Mouse (Mus musculus) lung, postnatal 0 days (tissue): ENCODE measurements around the gene Mpp3. TPM values are rescaled to one million over a fixed set of nuclear protein-coding genes. Genes with fewer than 3 reads are reported as not detected.
A peak's percentile ranks its signal among the peaks of the same experiment; 100 is the strongest.

ENCODE experiments used
- ATAC-seq: fragments of 200-750 bp; cut with Nextera tagmentation; 2 replicates; pipeline ENCODE4 v1.8.0; 2017; ENCODE audit warnings: moderate library complexity
- DNase-seq: peaks from one replicate; pipeline ENCODE4 v3.0.0-alpha.2; 2016; ENCODE audit warnings: low spot score
- H3K27ac ChIP-seq: fragments of 300-500 bp; sonication (generic); 2 replicates; pipeline ENCODE4 v1.5.1; 2014; ENCODE audit warnings: antibody characterized with exemption, mild to moderate bottlenecking, low read length, mixed read lengths
- H3K27me3 ChIP-seq: fragments of 300-500 bp; sonication (generic); replicated peaks from 2 replicates; pipeline ENCODE4 v1.6.1; 2014; ENCODE audit warnings: low read length, mixed read lengths; ENCODE audit not compliant: insufficient read depth
- H3K36me3 ChIP-seq: fragments of 300-500 bp; sonication (generic); 2 replicates; pipeline ENCODE4 v1.6.1; 2014; ENCODE audit warnings: low read length, mixed read lengths; ENCODE audit not compliant: insufficient read depth
- H3K4me1 ChIP-seq: fragments of 300-500 bp; sonication (generic); 2 replicates; pipeline ENCODE4 v1.6.1; 2014; ENCODE audit warnings: antibody characterized with exemption, low read depth, low read length, mixed read lengths; ENCODE audit not compliant: insufficient read depth
- H3K4me2 ChIP-seq: fragments of 300-500 bp; sonication (generic); replicated peaks from 2 replicates; pipeline ENCODE4 v1.6.1; 2014; ENCODE audit warnings: low read depth, mild to moderate bottlenecking, low read length, moderate library complexity, mixed read lengths
- H3K4me3 ChIP-seq: fragments of 300-500 bp; sonication (generic); 2 replicates; pipeline ENCODE4 v1.5.1; 2014; ENCODE audit warnings: low read depth, low read length
- H3K9ac ChIP-seq: fragments of 300-500 bp; sonication (generic); replicated peaks from 2 replicates; pipeline ENCODE4 v1.6.1; 2014; ENCODE audit warnings: low read depth, mild to moderate bottlenecking
- H3K9me3 ChIP-seq: fragments of 300-500 bp; sonication (generic); 2 replicates; pipeline ENCODE4 v1.6.1; 2016; ENCODE audit warnings: low read length, mixed read lengths
- CTCF ChIP-seq: IDR thresholded peaks from 2 replicates; pipeline ENCODE4 v1.5.1; 2016; ENCODE audit warnings: antibody characterized with exemption, mild to moderate bottlenecking
- EP300 ChIP-seq: IDR thresholded peaks from 2 replicates; pipeline ENCODE4 v1.6.1; 2016; ENCODE audit warnings: antibody characterized with exemption, mild to moderate bottlenecking, control low read depth
- WGBS: fragments of 180-500 bp; shearing (Covaris S2); extraction: QIAGEN DNeasy Blood & Tissue Kit; methylation state at CpG from one replicate; pipeline ENCODE4 v1.1.7; 2014; 5-methylcytosine and 5-hydroxymethylcytosine counted together
- polyA plus RNA-seq: library from polyadenylated mRNA; unstranded; fragments of >200 nt; fragmentation: Nextera tagmentation; extraction: Ambion mirVana; gene quantifications from 2 replicates; pipeline ENCODE4 v1.2.1, GENCODE M21; 2015

Mpp3 gene
- polyA plus RNA-seq, 1 experiment from 2014 or later: 2.2 TPM

- Histone ChIP-seq H3K27me3 (no peaks in the 10 kb centered on the region), H3K27ac (no peak overlapping the region), H3K4me1 (no peaks in the 10 kb centered on the region), H3K4me3 (peak overlapping the region; percentile 59), H3K9ac (no peak overlapping the region), H3K4me2 (peak overlapping the region; percentile 94), H3K9me3 (no peaks in the 10 kb centered on the region), H3K36me3 (no peaks in the 10 kb centered on the region)
- 8% methylated on average over 12 of the region's 12 CpGs for WGBS
- no peak for ATAC-seq
- DNase-seq: no peak
- TF ChIP-seq CTCF (0 out of 2 replicates have a peak, but pooled peaks have one; percentile 20), EP300 (no peak)
These were observed 772 bp downstream of the Mpp3 start for GRCm38 (mm10) chr11:102027361-102028017.

GRCm38 (mm10) chr11:102026694-102027360 lies 1.4 kb downstream of the Mpp3 start:
- WGBS: under 1% methylated on average over 48 of the region's 73 CpGs
- Histone ChIP-seq H3K9ac (0 out of 2 replicates have a peak overlapping the region, but pooled peaks have one; percentile 26), H3K9me3 (no peaks in the 10 kb centered on the region), H3K4me2 (peak overlapping the region; percentile 94), H3K4me3 (peak overlapping the region; percentile 59), H3K27me3 (no peaks in the 10 kb centered on the region), H3K27ac (no peak overlapping the region), H3K4me1 (no peaks in the 10 kb centered on the region), H3K36me3 (no peaks in the 10 kb centered on the region)
- ATAC-seq (peak; percentile 92), DNase-seq (peak; percentile 70)
- TF ChIP-seq EP300: no peak

DNA sequence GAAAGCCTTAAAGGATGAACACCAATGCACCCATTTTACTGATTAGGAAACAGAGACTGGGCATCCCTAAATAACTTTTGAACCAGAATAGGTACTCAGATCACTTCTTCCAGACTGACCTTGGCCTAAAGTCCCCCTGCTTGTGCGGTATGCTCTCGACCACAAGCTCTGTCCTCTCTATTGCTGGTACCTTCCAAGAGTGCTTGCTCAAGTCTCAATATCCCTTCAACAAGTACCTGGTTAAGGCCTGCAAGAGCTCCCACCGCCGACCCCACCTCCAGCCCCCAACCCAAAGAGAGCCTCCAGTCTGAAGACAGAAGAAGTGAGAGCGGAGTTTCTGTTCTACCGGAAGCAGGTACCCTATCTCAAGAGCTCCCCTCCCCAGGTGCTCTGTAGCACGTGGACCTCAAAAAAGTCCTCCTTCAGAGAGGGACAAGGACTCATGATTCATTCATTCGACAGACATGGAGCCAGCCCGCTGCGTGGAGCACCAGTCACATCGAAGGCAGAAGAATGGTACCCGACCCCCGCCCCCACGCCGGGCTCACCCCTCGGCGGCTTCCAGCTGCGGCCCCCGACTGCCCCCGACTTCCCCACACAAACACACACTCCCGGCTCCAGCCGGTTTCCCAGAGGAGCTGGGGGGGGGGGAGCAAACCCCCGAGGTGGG lies 2.1 kb downstream of the Mpp3 start:
- no peaks in the 10 kb centered on the region for H3K36me3 ChIP-seq
- ATAC-seq (peak; percentile 10; the same call in 1 of the 2 replicates), DNase-seq (peak; percentile 9)
- H3K9me3 ChIP-seq: no peaks in the 10 kb centered on the region
- H3K27ac ChIP-seq: no peak overlapping the region
- no peaks in the 10 kb centered on the region for H3K27me3 ChIP-seq
- 0 out of 2 replicates have a peak overlapping the region, but pooled peaks have one; percentile 26 for H3K9ac ChIP-seq
- H3K4me3 ChIP-seq: peak overlapping the region; percentile 59
- peak overlapping the region; percentile 94 for H3K4me2 ChIP-seq
- TF ChIP-seq CTCF (no peak), EP300 (no peak)
- WGBS: 7% methylated on average over 23 of the region's 23 CpGs
- H3K4me1 ChIP-seq: no peaks in the 10 kb centered on the region

GRCm38 (mm10) chr11:102025354-102025753 lies 2.9 kb downstream of the Mpp3 start:
- Histone ChIP-seq H3K27ac (no peak overlapping the region), H3K36me3 (no peaks in the 10 kb centered on the region), H3K4me1 (no peaks in the 10 kb centered on the region), H3K27me3 (no peaks in the 10 kb centered on the region), H3K9me3 (no peaks in the 10 kb centered on the region), H3K9ac (no peak overlapping the region), H3K4me3 (no peak overlapping the region), H3K4me2 (peak overlapping the region; percentile 94; the same call in 1 of the 2 replicates)
- 54% methylated on average over 7 of the region's 7 CpGs for WGBS
- DNase-seq: no peak
- ATAC-seq: no peak
- TF ChIP-seq CTCF (no peak), EP300 (no peak)

DNA sequence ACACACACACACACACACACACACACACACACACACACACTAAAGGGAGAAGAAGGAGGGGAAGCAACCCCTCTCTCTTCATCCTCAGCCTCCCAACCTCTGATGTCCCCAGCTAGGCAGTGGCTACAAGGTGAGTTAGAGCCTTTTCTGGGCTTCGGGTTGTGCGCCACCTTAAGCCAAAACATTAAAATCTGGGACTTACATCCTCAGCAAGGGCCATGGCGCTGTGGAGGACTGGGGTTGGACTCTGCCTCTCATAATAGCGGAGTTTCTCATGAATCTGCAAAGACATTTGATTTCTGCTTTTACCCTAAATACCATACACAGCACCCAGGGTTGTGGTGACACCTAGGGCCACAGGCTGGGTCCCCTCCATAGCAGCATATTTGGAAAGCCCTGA lies 3.4 kb downstream of the Mpp3 start:
- H3K4me3 ChIP-seq: no peak overlapping the region
- H3K9me3 ChIP-seq: no peaks in the 10 kb centered on the region
- H3K36me3 ChIP-seq: no peaks in the 10 kb centered on the region
- no peaks in the 10 kb centered on the region for H3K27me3 ChIP-seq
- H3K9ac ChIP-seq: no peak overlapping the region
- H3K4me2 ChIP-seq: no peak overlapping the region
- H3K27ac ChIP-seq: no peak overlapping the region
- no peak for TF ChIP-seq CTCF
- no peak for TF ChIP-seq EP300
- WGBS: 94% methylated on average over 4 of the region's 4 CpGs
- no peak for ATAC-seq
- H3K4me1 ChIP-seq: no peaks in the 10 kb centered on the region
- DNase-seq: no peak

DNA sequence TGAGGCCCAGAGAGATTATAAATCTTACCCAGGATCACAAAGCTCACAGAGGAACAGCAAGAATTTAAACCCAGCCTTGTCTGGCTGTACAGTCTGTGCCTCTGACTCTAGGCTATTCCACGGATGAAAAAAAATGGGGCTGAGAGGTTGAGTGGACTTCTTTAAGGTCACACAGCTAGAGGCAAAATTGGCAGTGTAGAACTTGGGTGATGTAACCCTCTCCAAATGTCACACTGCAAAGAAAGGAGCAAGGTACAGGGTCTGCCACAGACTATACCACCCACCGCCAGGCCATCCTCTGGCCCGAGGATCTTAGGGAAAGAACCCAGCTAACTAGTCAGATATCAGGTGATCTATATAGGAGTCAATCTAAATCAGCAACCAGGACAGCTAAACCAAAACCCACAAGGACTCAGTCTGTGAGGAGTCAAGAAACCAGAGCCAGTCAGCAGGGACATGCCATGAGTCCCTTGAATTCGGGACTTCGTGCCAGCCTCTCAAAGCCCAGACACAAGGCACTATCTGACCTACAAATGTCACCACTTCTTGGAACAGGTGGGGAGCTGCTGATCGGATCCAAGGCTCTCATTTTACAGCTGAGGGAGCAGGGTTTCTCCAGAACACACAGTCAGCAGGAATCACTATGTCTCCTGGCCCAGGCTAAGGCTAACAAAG lies 4.0 kb downstream of the Mpp3 start:
- Histone ChIP-seq H3K4me1 (no peaks in the 10 kb centered on the region), H3K4me2 (no peak overlapping the region), H3K36me3 (no peaks in the 10 kb centered on the region), H3K4me3 (no peak overlapping the region), H3K9ac (no peak overlapping the region), H3K27ac (no peak overlapping the region), H3K27me3 (no peaks in the 10 kb centered on the region), H3K9me3 (no peaks in the 10 kb centered on the region)
- no peak for DNase-seq
- TF ChIP-seq CTCF (no peak), EP300 (no peak)
- WGBS: 91% methylated on average over 6 of the region's 6 CpGs
- ATAC-seq: no peak
